Mouse (Mus musculus) MEL (cell line): ENCODE measurements around the gene Pcnx3. TPM values are rescaled to one million over a fixed set of nuclear protein-coding genes. Genes with fewer than 3 reads are reported as not detected.

ENCODE experiments used
- DNase-seq: peaks from one replicate; pipeline ENCODE4 v3.0.0; 2011; ENCODE audit warnings: low read depth, low spot score
- H3K27ac ChIP-seq: 2 replicates; pipeline ENCODE4 v1.5.1; 2012; ENCODE audit warnings: low read depth, mild to moderate bottlenecking, control low read depth, low read length, moderate library complexity; ENCODE audit not compliant: control insufficient read depth
- H3K27me3 ChIP-seq, 2 experiments: fragments of 150-350 bp in 1 of 2; sonication (generic) in 1 of 2; 2 replicates each; pipeline ENCODE4 v1.6.1; 2012; ENCODE audit warnings: low read length in 2 of 2, mild to moderate bottlenecking in 2 of 2, improper control_type of control experiment in 1 of 2, moderate library complexity in 1 of 2; ENCODE audit not compliant: insufficient read depth in 2 of 2, control insufficient read depth in 1 of 2
- H3K36me3 ChIP-seq, 2 experiments: 2 replicates each; pipeline ENCODE4 v1.6.1; 2012 to 2014; ENCODE audit warnings: low read length in 2 of 2, improper control_type of control experiment in 1 of 2, inconsistent platforms in 1 of 2, mild to moderate bottlenecking in 1 of 2; ENCODE audit not compliant: insufficient read depth in 2 of 2, control insufficient read depth in 1 of 2
- H3K4me1 ChIP-seq, 2 experiments: fragments of 150-350 bp in 1 of 2; sonication (generic) in 1 of 2; 2 replicates each; pipeline ENCODE4 v1.6.1; 2012; ENCODE audit warnings: low read length in 2 of 2, improper control_type of control experiment in 1 of 2, mild to moderate bottlenecking in 1 of 2; ENCODE audit not compliant: insufficient read depth in 2 of 2, control insufficient read depth in 1 of 2
- H3K4me3 ChIP-seq, 2 experiments: fragments of 150-350 bp in 1 of 2; sonication (generic) in 1 of 2; 2 replicates each; pipeline ENCODE4 v1.5.1; 2012; ENCODE audit warnings: low read depth in 2 of 2, low read length in 2 of 2, mild to moderate bottlenecking in 2 of 2, moderate library complexity in 2 of 2, control low read depth in 1 of 2, improper control_type of control experiment in 1 of 2; ENCODE audit not compliant: control insufficient read depth in 1 of 2, insufficient read depth in 1 of 2
- H3K79me2 ChIP-seq: 2 replicates; pipeline ENCODE4 v1.6.1; 2012; ENCODE audit warnings: mild to moderate bottlenecking, low read length, moderate library complexity; ENCODE audit not compliant: control insufficient read depth, poor library complexity, insufficient read depth
- H3K9ac ChIP-seq: 2 replicates; pipeline ENCODE4 v1.6.1; 2012; ENCODE audit warnings: low read depth, mild to moderate bottlenecking, control low read depth, low read length, moderate library complexity; ENCODE audit not compliant: control insufficient read depth, poor library complexity, severe bottlenecking
- H3K9me3 ChIP-seq: fragments of 150-350 bp; sonication (generic); replicated peaks from 2 replicates; pipeline ENCODE4 v1.6.1; 2012; ENCODE audit warnings: mild to moderate bottlenecking, low read length, improper control_type of control experiment, moderate library complexity; ENCODE audit not compliant: insufficient read depth
- BHLHE40 ChIP-seq: IDR thresholded peaks from 2 replicates; pipeline ENCODE4 v1.6.1; 2012; ENCODE audit warnings: low read depth, mild to moderate bottlenecking, inconsistent platforms, low read length, improper control_type of control experiment, borderline replicate concordance
- CTCF ChIP-seq, 3 experiments: IDR thresholded peaks in 2 of 3; conservative IDR thresholded peaks in 1 of 3; 2 replicates each; pipeline ENCODE4 v1.5.1; 2011 to 2012; ENCODE audit warnings: low read length in 3 of 3, low read depth in 2 of 3, mild to moderate bottlenecking in 2 of 3, improper control_type of control experiment in 1 of 3, inconsistent platforms in 1 of 3, mixed read lengths in 1 of 3, moderate library complexity in 1 of 3; ENCODE audit not compliant: control insufficient read depth in 1 of 3, insufficient read depth in 1 of 3, poor library complexity in 1 of 3, severe bottlenecking in 1 of 3
- GABPA ChIP-seq: IDR thresholded peaks from 2 replicates; pipeline ENCODE4 v1.6.1; 2012; ENCODE audit warnings: low read depth, mild to moderate bottlenecking, inconsistent platforms, low read length, improper control_type of control experiment, moderate library complexity
- HCFC1 ChIP-seq: IDR thresholded peaks from 2 replicates; pipeline ENCODE4 v1.6.1; 2012; ENCODE audit warnings: low read depth, mild to moderate bottlenecking, inconsistent platforms, low read length, improper control_type of control experiment, moderate library complexity
- JUND ChIP-seq: IDR thresholded peaks from 2 replicates; pipeline ENCODE4 v1.6.1; 2011; ENCODE audit warnings: low read depth, mild to moderate bottlenecking, improper control_type of control experiment, low read length
- KAT2A ChIP-seq: conservative IDR thresholded peaks from 2 replicates; pipeline ENCODE4 v1.6.1; 2012; ENCODE audit warnings: low read depth, low read length, improper control_type of control experiment, inconsistent platforms
- MXI1 ChIP-seq: IDR thresholded peaks from 2 replicates; pipeline ENCODE4 v1.6.1; 2011; ENCODE audit warnings: mild to moderate bottlenecking, low read depth, low read length, improper control_type of control experiment
- MYB ChIP-seq: IDR thresholded peaks from 2 replicates; pipeline ENCODE4 v1.6.1; 2011; ENCODE audit warnings: mild to moderate bottlenecking, low read depth, low read length, improper control_type of control experiment
- NRF1 ChIP-seq: IDR thresholded peaks from 2 replicates; pipeline ENCODE4 v1.6.1; 2014; ENCODE audit warnings: low read depth, mild to moderate bottlenecking, inconsistent platforms, low read length, improper control_type of control experiment, moderate library complexity; ENCODE audit not compliant: poor library complexity, insufficient read depth, severe bottlenecking
- POLR2AphosphoS2 ChIP-seq: IDR thresholded peaks from 2 replicates; pipeline ENCODE4 v1.6.1; 2011; ENCODE audit warnings: low read length, improper control_type of control experiment
- SIN3A ChIP-seq: IDR thresholded peaks from 2 replicates; pipeline ENCODE4 v1.6.1; 2012; ENCODE audit warnings: low read length, improper control_type of control experiment, inconsistent platforms
- ZC3H11A ChIP-seq: IDR thresholded peaks from 2 replicates; pipeline ENCODE4 v1.6.1; 2012; ENCODE audit warnings: low read depth, mild to moderate bottlenecking, inconsistent platforms, low read length, improper control_type of control experiment
- ZMIZ1 ChIP-seq: IDR thresholded peaks from 2 replicates; pipeline ENCODE4 v1.6.1; 2012; ENCODE audit warnings: low read depth, mild to moderate bottlenecking, inconsistent platforms, low read length, improper control_type of control experiment, moderate library complexity
- ZNF384 ChIP-seq: IDR thresholded peaks from 2 replicates; pipeline ENCODE4 v1.6.1; 2012; ENCODE audit warnings: low read depth, mild to moderate bottlenecking, inconsistent platforms, low read length, improper control_type of control experiment
- polyA plus RNA-seq, 2 experiments: library from polyadenylated mRNA; stranded (reverse) in 1 of 2; unstranded in 1 of 2; fragments of >175 nt in 1 of 2; fragments of >200 nt in 1 of 2; gene quantifications; 2 replicates each; pipeline versions ENCODE4 v1.2.1 to v1.2.4; 2012; ENCODE audit warnings: low replicate concordance in 2 of 2, low read depth in 1 of 2; ENCODE audit not compliant: insufficient read length in 2 of 2, insufficient read depth in 1 of 2, missing spikeins in 1 of 2
- total RNA-seq: library from RNA; depleted of rRNA; stranded (reverse); fragments of 300-350 nt; gene quantifications from 2 replicates; pipeline ENCODE4 v1.2.3, GENCODE M21; 2012

Pcnx3 gene
- total and polyA plus RNA-seq, 3 experiments = 25.3 to 76.4 TPM; not detected in 1

- TF ChIP-seq ZNF384 = no peak
- TF ChIP-seq ZMIZ1 = no peak
- peak; percentile 97 for TF ChIP-seq NRF1
These were observed 40.1 kb downstream of the Pcnx3 start (continued) for GRCm38 (mm10) chr19:5648401-5649297.

- H3K9ac ChIP-seq = no peak overlapping the region
- H3K36me3 ChIP-seq = peaks cover 0 to 4% of the 10 kb centered on the region in 2 experiments; a peak in 2 of 4 replicates
- TF ChIP-seq HCFC1 = no peak
- TF ChIP-seq POLR2AphosphoS2 = no peak
- TF ChIP-seq GABPA = no peak
- no peak for TF ChIP-seq BHLHE40
- no peak for TF ChIP-seq MXI1
- TF ChIP-seq KAT2A = no peak
- no peak for TF ChIP-seq JUND
- TF ChIP-seq MYB = no peak
- no peak for TF ChIP-seq SIN3A
- no peaks in the 10 kb centered on the region for H3K27me3 ChIP-seq
- DNase-seq = no peak
- H3K79me2 ChIP-seq = no peaks in the 10 kb centered on the region
- H3K4me3 ChIP-seq = no peak overlapping the region
- no peaks in the 10 kb centered on the region for H3K9me3 ChIP-seq
- no peak overlapping the region for H3K27ac ChIP-seq
- 0 out of 4 replicates have a peak, but pooled peaks cover 0 to 4% of the 10 kb centered on the region in 2 experiments for H3K4me1 ChIP-seq
These were observed 40.9 kb downstream of the Pcnx3 start for GRCm38 (mm10) chr19:5647791-5648190.

GRCm38 (mm10) chr19:5646731-5647330, 41.9 kb downstream of the Pcnx3 start:
- Histone ChIP-seq H3K27me3 (no peaks in the 10 kb centered on the region), H3K36me3 (peaks cover 0 to 5% of the 10 kb centered on the region in 2 experiments; a peak in 2 of 4 replicates), H3K9me3 (no peaks in the 10 kb centered on the region), H3K9ac (no peak overlapping the region), H3K27ac (no peak overlapping the region), H3K4me3 (no peak overlapping the region), H3K79me2 (no peaks in the 10 kb centered on the region), H3K4me1 (0 out of 4 replicates have a peak, but pooled peaks cover 0 to 4% of the 10 kb centered on the region in 2 experiments)
- TF ChIP-seq ZC3H11A (no peak), CTCF (IDR thresholded peaks at IDR 0.05 in 2 of 3, conservative IDR thresholded peaks at IDR 0.05 in 1 of 3; ENCODE audit: control insufficient read depth in 1 of 3, insufficient read depth in 1 of 3, low read depth in 2 of 3, low read length in 3 of 3, poor library complexity in 1 of 3, severe bottlenecking in 1 of 3) (no peak)
- DNase-seq = no peak
